Mouse (Mus musculus) monocyte, adult 2 months (primary cell): ENCODE data around the gene Dennd1a.
A peak's percentile ranks its signal among the peaks of the same experiment; 100 is the strongest.

Source experiments
- DNase-seq, 2 experiments: peaks; one replicate each; pipeline ENCODE4 v3.0.0; 2022; ENCODE audit warnings: low spot score in 2 of 2, low read depth in 1 of 2

Gene Dennd1a

DNA sequence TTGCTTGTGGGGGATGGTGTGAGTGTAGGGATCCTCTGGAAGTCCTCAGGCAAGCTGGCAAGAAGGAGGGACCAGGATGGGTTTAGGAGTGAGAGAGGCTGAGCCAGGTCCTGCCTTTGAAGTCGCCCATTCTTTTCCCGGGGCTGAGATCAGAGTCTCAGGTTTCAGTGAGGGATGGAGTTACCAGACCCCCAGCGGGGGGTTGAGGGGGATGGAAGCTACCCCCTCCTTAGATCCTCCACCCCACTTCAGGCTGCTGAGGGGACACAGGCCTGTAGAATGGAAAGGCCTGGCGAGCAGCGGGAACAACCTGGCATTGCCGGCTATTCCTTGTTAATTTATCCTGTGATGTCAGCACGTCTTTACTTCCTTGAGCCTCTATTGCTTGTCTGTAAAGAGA lies 505.2 kb downstream of the Dennd1a start:
- no peak for DNase-seq

DNA sequence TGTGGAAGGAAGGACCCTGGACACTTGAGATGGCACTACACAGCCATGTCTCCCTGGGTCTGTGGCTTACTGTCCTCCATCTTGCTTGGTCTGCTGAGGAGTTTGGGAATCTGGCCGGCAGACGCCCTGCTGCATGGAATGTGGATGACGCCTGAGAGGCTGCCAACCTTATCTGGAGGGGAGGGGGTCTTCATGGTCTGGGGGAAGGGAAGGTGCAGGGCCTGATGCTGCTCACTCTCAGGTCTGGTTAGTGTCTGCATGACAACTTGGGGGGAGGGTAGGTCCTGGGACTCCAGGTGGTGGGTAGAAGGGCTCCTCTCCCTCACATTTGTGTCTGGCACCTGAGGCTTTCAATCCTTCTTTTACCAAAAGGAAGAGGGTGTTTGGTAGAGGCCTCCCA lies 505.8 kb downstream of the Dennd1a start:
- DNase-seq = no peak

DNA sequence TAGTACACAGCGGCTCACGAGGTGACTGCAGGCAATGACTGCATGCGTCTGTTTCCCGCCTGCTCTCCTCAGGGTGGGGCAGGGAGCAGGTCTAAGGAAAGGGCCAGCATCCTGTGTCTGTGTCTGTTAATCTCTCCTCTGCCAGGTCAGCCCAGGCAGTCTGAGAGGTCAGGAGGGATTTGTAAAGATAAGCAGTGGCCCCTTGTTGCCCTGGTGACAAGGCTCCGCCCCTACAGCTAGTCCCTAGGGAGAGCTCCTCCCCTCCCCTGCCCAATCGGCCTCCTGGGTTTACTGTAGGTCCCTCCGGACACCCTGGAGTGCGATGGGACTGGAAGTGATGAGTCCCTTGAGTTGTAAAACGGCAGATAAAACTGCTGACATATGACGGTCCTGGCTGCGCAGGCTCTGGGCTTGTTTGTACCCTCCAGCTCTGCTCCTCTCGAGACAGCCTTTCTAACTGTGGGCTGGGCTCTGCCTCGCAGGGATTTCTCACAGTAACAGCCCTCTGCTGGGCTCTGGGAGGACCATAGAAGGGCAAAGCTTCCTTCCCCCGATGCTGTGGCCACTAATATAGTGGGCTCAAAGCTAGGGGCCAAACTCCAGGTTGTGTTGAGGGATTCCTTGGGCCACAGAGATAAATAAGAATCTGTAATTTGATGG lies 506.8 kb downstream of the Dennd1a start:
- DNase-seq = no peak

DNA sequence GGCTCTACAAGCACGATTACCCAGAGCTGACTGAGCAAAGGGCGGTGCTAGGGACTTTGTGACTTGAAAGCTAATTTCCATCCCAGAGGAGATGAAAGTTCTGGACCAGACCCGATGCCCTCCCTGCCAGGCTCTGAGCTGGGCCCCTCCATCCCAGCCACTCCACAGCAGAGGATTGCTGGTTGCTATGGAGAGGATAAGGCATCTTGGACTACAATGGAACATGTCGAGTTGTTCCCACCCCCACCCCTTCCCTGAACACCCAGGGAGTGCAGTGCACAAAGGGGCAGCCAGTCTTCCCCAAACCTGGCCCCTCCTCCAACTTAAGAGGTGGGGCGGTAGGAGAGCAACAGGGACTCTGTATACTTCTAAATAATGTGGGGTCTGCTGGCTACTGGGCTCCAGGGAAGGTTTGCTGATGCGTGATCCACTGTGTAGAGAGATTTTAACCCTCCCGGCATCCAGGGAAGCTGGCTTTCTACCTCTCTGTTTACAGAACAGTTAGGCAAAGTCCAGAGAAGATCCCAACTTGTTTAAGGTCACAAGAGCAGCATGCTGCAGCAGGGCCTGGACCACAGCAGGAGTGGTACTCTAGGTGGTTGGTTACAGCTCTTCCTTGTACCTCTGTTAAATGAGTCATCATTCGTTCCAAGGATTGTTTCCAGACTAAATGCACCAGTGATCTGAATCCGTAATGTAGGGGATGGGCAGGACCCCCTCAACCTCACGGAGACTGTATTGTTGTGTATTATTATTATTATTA lies 509.1 kb downstream of the Dennd1a start:
- no peak for DNase-seq

DNA sequence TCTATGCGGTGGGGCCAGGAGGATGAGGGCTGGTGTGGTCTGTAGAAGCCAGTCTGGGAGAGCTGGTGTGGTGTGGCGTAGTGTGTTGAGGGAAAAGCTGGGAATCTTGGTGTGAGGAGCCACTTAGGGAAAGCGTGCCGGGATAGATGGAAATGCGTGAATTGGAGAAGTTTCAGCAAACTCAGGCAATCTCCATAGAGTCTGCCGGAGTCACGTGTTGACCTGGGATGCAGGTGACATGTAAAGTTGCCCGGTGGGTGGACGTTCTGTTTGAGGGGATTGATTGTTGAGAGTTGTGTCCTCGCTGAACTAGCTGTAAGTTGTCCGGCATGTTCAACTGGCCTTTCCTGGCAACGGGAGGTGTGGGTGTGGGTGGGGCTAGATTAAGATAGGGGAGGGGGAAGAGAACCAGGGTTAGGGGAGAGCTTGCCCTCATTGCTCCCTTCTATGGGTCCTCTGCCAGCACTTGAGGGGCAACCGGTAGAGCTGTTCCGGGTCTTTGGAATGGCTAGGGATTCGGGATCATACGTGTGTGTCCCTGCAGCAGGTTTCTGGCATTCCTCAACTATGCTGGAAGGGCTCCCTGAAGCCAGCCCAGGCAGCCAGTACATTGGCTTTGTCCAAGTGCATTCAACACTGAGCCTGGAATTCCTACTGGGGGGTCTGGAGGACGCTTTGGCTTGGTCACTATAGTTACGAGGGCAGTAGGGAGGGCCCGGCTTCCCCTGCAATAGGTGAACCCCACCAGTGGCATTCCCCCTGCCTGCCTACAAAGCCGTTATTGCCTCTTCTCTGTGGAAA lies 510.4 kb downstream of the Dennd1a start:
- DNase-seq = no peak

DNA sequence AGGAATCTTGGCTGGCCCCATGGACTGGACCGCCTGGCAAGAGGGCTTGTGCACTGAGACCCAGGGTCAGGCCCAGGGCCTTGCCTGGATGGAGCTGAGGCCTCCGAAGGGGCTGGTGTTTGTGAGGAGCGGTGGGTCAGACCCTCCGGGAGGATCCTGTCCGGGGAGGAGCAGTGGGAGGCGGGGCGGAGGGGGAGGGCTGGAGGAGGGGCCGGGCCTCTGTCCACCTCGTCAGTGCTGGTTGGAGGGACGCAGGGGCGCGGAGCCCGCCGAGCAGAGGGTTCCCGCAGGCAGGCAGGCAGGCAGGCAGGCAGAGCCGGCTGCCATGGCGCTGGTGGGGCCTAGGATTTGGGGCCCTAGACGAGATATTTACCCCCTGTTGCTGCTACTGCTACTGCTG lies 511.2 kb downstream of the Dennd1a start, which contains the start of gene Crb2:
Gene Crb2, plus strand, starts transcription at position 234 of the 400 bp plus-strand sequence.
- no peak for DNase-seq

DNA sequence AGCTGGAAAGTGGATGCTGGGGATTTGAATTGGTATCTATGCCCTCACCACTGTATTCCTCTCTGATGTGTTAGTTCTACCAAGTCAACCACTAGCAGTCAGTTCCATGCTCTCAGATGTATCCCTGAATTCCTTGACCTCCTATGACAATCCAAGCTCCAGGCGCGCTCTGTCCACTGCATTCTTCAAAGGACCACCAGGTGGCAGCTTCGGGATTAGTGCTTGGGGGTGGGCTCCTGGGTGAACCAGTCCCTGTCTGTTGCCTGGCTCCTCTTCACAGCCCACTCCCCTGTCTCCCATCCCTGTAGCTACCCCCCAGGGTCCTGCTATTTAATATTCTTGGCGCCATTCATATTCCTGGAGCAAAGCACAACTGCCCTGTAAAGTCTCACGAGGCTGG lies 512.6 kb downstream of the Dennd1a start:
- DNase-seq = no peak

DNA sequence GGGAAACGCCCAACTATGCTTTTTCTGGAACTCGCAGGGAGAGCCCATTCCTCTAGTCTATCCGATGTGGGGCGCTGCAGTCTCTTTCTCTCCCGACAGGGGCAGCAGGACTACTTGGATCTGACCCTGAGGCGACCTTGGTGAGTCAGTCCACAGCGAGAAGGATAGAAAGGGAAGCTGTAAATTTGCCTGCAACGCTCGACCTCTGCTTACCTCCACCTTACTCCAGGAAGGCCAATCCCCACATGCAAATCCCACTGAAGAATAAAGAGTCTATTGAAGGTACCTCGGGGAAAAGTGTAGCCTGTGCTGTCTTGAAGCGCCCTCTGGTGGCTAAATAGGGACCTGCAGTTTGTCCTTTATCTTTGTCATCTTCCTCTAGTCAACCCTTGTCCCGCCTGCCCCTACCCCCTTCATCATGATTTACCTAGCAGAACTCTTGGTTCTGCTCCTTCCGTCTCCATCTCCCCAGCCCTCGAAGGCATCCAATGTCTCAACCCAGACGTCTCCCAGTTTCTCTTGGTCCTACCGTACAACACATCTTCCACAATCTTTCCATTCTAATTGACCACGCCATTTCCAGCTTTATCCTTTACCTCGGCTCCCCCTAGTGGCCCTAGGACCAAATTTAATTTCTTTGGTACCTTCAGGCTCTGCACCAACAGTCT lies 515.4 kb downstream of the Dennd1a start:
- peak; percentile 33 to 66 for DNase-seq

DNA sequence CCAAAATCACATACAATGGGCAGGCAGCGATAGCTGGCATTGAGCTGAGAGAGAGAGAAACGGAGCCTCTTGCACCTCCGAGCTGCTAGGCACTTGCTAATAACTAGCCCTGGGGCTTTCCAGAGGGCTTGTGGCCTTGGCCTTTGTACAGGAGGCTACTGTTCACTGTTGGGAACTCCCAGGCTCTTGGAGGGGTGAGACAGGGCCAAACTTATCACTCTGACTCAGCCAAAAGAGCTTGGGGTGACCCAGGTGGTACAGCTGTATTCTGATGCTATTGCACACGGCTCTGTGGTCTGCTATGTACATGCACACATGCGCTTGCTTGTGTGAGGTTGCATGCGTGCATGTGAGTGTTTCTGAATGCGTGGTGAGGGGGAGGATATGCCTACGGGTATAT lies 517.4 kb downstream of the Dennd1a start:
- DNase-seq = no peak

DNA sequence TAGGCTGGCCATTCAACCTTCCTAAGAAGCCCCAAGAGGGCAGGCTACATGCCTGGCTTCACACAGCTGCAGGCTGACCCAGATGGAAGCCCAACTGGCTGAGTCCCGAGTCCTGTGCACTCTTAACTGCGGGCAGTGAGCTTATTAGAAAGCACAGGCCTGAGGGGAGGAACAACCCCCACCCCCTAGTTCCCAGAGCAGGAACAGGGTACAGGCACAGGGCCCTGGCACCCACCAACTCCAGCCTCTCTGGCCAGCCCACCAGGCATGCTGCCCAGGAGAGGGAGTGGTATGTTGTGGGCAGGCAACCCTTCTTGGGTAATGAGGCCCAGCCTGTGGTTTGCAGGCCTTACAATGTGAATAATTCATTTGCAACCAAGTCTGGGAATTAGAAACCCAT lies 518.3 kb downstream of the Dennd1a start:
- DNase-seq = no peak

DNA sequence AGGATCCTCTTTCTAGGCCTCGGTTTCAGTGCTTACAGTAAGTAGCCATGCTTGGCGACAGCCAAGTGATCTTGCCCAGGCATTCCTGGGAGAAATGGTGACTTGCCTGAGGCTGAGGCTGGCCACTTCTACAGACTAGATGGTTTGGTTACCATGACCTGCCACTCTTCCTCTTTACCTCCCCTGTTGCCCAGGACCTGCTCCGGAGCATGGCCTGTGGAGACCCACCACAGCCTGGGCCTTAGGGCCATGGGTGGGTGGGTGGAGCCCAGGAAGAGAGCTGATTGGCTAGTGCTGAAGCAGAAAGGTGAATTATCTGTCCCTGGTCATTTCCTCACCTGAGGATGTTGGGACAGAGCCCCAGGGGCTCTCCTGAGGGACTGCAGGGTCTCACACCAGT lies 519.5 kb downstream of the Dennd1a start:
- no peak for DNase-seq

DNA sequence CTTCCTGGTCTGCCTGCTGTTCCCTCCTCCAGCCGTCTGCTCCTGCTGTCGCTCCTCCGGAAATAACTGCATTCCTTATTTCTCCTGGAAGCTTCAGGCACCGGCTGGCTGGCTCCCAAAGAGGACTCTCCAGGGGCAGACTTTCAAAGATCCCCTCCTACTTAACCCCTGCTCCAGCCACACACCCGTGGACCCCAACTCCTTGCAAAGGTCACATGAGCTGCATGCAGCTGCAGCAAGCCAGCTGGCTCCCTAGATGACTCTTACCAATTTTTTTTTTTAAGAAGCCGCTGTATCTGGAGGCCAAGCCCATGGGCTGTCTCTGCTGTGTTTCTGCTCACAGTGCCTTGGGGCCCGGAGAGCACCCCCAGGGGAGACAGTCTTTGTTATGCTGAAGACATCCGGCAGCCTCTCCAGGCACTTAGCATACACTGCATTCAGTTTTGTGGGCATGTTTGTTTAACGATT lies 520.1 kb downstream of the Dennd1a start:
- no peak for DNase-seq

DNA sequence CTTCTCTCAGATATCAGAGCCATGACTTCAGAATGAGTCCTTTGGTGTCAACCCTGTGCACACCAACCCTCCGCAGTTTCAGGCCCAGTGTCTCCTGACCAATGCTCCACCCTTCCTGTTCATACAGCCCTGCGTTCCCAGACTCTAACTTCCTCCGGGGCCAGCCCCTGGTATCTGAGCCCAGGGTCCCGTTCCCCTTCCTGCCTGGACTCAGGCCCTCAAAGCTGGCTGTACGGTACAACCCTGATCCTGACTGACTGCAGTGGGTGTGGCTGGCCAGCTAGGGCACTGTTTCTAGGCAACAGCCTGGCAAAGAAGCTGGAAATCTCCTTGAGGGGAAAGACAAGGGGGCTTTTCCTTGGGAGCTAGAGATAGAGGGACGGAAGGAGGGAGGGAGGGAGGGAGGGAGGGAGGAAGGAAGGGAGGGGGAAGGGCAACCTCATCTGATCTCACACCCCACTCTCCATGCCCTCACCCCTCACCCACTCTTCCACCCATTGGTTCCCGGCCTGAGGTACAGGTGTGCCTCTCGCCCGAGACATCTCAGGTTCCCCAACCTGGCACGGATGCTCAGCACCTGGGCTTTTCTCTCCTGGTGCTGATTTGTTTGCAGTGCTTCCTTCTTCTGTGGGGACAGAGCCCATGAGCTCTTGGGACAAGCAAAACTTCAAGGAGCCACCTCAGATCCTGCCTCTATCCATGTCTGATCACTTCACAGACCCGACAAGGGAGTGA lies 521.0 kb downstream of the Dennd1a start:
- DNase-seq = no peak

DNA sequence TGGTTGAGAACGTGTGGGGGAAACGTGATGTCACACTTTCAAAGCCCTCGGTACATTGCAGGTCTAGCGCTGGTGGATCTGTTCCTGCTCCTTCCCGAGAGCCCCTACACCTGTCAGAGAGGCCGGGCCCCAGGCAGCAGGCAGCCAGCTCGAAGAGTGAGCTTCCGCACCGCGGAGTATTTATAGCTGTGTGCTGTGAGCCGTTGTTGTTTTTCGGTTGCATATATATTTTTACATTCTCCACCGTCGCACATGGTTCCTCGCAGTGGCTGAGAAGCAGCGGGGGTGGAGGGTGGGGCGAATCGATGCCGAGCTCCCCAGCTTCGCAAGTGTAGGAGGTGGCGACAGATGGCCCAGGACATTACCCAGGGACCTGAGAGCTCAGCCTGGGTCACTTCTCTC lies 522.1 kb downstream of the Dennd1a start:
- no peak for DNase-seq

DNA sequence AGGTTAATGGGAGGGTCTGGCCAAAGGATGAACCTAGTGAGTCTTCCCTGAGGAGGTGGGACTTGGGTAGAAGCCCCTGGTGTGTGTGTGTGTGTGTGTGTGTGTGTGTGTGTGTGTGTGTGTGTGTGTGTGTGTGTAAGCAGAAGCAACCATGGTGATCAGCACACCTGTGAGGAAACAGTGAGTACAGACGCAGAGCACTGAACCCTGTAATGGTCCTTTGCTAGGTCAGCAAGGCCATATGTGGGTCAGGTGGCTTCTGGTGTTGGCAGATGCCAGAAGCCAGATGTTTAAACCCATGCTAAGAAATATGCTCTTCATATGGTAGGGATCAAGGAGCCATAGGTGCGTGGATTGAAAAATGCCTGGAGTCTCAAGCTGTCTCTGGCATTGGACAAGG lies 522.7 kb downstream of the Dennd1a start:
- no peak for DNase-seq

DNA sequence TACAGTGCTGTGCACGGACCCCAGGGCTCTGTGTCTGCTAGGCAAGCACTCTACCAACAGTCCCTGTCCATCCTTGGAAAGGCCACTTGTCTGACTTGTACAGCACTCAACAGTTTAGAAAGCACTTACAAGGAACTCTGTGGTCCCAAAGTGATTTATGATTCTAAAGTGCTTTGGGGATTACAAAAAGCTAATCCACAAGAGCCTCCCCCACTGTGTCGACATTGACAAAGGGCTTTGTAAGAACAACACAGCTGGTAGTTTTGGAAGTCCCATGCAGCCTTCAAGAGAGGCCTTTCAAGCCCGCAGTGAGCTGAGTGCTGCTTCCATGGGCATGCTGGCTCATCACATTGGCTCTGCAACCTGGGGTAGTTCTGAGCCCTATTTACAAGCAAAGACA lies 523.6 kb downstream of the Dennd1a start:
- DNase-seq = no peak

DNA sequence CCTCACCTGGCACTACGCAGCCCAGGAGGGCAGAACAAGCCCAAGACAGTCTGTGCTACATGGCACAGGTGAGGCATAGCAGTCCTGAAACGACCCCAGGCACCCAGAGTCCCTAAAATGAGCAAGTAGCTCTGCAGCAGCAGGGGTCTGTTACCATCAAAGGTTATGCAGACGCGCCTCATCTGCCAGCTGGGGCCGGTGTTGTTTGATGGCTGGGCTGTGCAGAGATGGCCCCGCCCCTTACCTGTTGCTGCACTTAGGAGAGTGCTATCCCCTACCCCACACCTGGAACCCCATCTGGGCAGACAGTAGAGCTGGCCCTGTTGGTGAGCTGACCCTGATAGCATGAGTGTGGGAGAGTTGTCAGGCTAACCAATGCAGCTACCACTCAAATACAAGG lies 526.6 kb downstream of the Dennd1a start:
- DNase-seq = no peak

DNA sequence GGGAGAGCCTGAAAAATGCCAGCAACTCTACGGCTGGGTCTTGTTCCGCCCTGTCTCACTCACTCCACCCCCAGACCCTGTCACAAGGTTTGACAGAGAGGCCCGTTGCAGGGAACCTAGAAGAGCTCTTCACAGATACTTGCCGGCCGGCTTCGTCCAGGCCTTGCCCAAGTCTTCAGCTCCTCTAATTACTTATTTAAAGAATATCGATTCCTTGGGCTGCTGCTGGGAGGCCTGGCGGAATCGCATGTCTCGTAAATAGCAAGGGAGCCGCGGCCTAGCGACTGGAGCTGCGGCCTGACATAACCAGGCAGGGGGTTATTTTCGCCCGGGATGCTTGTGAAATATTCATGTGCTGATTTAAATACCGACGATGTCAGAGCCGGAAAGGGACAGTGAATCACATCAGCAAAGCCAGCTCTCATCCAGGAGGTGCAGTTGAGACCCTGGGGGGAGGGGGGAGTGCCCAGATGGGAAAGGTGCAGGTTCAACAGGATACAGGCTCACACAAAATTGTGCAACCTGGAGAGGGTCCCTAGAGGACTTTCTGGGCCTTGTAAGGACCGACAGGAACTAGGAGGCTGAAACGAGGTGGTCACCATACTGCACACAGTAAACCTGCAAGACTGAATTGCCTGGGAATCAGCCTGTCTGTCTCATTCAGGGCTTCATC lies 528.7 kb downstream of the Dennd1a start:
- DNase-seq = no peak

DNA sequence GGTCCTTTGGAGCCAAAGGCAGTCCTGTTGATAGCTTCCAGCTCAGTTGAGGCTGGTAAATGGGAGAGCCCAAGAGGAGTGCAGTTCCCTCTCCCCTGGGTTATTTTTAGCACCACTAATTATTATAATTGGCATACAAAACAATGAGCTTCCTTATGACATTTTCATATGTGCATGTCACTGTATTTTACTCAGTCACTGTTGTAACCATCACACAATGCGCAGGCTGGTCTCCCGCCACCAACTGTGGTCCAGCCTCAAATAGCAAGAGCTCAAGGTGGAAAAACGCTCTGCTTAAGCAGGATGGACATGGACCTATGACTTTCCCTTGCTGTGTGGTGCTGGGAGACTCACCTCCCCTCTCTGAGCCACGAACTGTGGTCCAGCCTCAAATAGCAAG lies 529.4 kb downstream of the Dennd1a start:
- DNase-seq = no peak

DNA sequence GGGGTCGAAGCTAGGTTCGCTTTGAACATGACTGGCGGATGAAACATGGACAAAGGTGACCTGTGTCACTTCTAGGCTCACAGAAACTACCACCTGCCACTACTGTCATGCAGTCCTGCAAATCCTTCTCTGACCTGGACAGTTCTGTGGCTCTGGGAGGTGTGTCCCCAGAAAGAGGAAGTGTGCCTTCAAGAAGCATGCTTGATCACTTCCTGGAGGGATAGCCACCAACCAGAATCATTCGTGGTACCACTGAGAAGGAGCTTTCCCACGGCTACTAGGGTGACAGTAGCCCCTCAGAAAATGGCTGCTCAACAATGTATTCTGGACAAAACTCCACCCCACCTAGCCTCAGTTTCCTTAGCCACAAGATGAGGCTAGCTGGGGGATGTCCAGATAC lies 530.2 kb downstream of the Dennd1a start:
- peak in 1 of 2 experiments; percentile 20 for DNase-seq
